Mouse (Mus musculus) retina, postnatal 1 day (tissue): Measurements from ENCODE around the gene Tex9.
"Not testable (repeated sequence)": the region's sequence is repeated elsewhere in the genome, so short reads cannot be mapped to it uniquely, and the experiment has no call there.

Experiments
- DNase-seq: peaks from one replicate; pipeline ENCODE4 v3.0.0-alpha.2; 2012

Gene Tex9

GRCm38 (mm10) chr9:72437822-72438701 is 54.0 kb downstream of the Tex9 start, which contains the start of gene Mns1:
Gene Mns1, plus strand, starts transcription at chr9:72438011.
- DNase-seq = peak; percentile 96

GRCm38 (mm10) chr9:72434876-72435275 is 57.1 kb downstream of the Tex9 start:
- DNase-seq = no peak

GRCm38 (mm10) chr9:72427861-72428260 is 64.2 kb downstream of the Tex9 start:
- peak; percentile 48 for DNase-seq

GRCm38 (mm10) chr9:72425300-72425850 is 66.6 kb downstream of the Tex9 start:
- DNase-seq = no peak

- no peak for DNase-seq
Measured at GRCm38 (mm10) chr9:72422753-72423152, 69.3 kb downstream of the Tex9 start.

- DNase-seq = no peak
Measured at GRCm38 (mm10) chr9:72422284-72422683, 69.7 kb downstream of the Tex9 start.

GRCm38 (mm10) chr9:72420490-72420889 is 71.5 kb downstream of the Tex9 start:
- DNase-seq = no peak

- DNase-seq = no peak
Measured at GRCm38 (mm10) chr9:72418443-72418842, 73.6 kb downstream of the Tex9 start.

- DNase-seq = no peak
Measured at GRCm38 (mm10) chr9:72411746-72412145, 80.3 kb downstream of the Tex9 start.

- peak; percentile 32 for DNase-seq
Measured at GRCm38 (mm10) chr9:72409381-72410225, 82.4 kb downstream of the Tex9 start.

- peak; percentile 89 for DNase-seq
Measured at GRCm38 (mm10) chr9:72408131-72408586, 83.9 kb downstream of the Tex9 start.

GRCm38 (mm10) chr9:72405882-72406638 is 86.0 kb downstream of the Tex9 start:
- no peak for DNase-seq

GRCm38 (mm10) chr9:72404934-72405333 is 87.1 kb downstream of the Tex9 start:
- no peak for DNase-seq

- no peak for DNase-seq
Measured at GRCm38 (mm10) chr9:72404446-72404845, 87.6 kb downstream of the Tex9 start.

GRCm38 (mm10) chr9:72403421-72403820 is 88.6 kb downstream of the Tex9 start:
- no peak for DNase-seq

- not testable (repeated sequence) for DNase-seq
Measured at GRCm38 (mm10) chr9:72401769-72402168, 90.2 kb downstream of the Tex9 start.
